Mouse (Mus musculus): ENCODE results near the gene Mrpl4. TPM values are rescaled to one million over a fixed set of nuclear protein-coding genes. Genes with fewer than 3 reads are reported as not detected.

Gene Mrpl4
- polyA plus RNA-seq, 1 experiment from 2014 or later: 169 TPM

GRCm38 (mm10) chr9:21025258-21025810 is 22.8 kb downstream of the Mrpl4 start:
- Histone ChIP-seq H3K27me3 (ENCODE audit: insufficient read depth, low read length) (0 out of 2 replicates have a peak, but pooled peaks cover 4% of the 10 kb centered on the region), H3K27ac (ENCODE audit: low read length) (no peak overlapping the region), H3K9me3 (ENCODE audit: low read length) (no peaks in the 10 kb centered on the region), H3K36me3 (ENCODE audit: insufficient read depth, low read length) (no peaks in the 10 kb centered on the region), H3K9ac (replicated peaks; ENCODE audit: low read length) (no peak overlapping the region), H3K4me1 (ENCODE audit: insufficient read depth, low read length) (peaks cover 9% of the 10 kb centered on the region), H3K4me2 (replicated peaks; ENCODE audit: low read depth, low read length) (no peak overlapping the region), H3K4me3 (ENCODE audit: low read length) (no peak overlapping the region)
- ATAC-seq (ENCODE audit: low FRiP score, low TSS enrichment): no peak
- 67% methylated on average over 19 of the region's 19 CpGs for WGBS

GRCm38 (mm10) chr9:21026849-21027248 is 24.3 kb downstream of the Mrpl4 start:
- peaks cover 6% of the 10 kb centered on the region for H3K27me3 ChIP-seq (ENCODE audit: insufficient read depth, low read length)
- ATAC-seq (ENCODE audit: low FRiP score, low TSS enrichment): no peak
- peaks cover 19% of the 10 kb centered on the region for H3K4me1 ChIP-seq (ENCODE audit: insufficient read depth, low read length)
- 75% methylated on average over 12 of the region's 12 CpGs for WGBS
- no peaks in the 10 kb centered on the region for H3K9me3 ChIP-seq (ENCODE audit: low read length)
- peak overlapping the region; percentile 19; the same call in 1 of the 2 replicates for H3K9ac ChIP-seq (replicated peaks; ENCODE audit: low read length)
- no peak overlapping the region for H3K4me3 ChIP-seq (ENCODE audit: low read length)
- H3K27ac ChIP-seq (ENCODE audit: low read length): no peak overlapping the region
- no peak overlapping the region for H3K4me2 ChIP-seq (replicated peaks; ENCODE audit: low read depth, low read length)
- no peaks in the 10 kb centered on the region for H3K36me3 ChIP-seq (ENCODE audit: insufficient read depth, low read length)

- WGBS: 58% methylated on average over 8 of the region's 8 CpGs
- ATAC-seq (ENCODE audit: low FRiP score, low TSS enrichment): no peak
- H3K36me3 ChIP-seq (ENCODE audit: insufficient read depth, low read length): no peaks in the 10 kb centered on the region
- peaks cover 15% of the 10 kb centered on the region for H3K27me3 ChIP-seq (ENCODE audit: insufficient read depth, low read length)
- H3K4me2 ChIP-seq (replicated peaks; ENCODE audit: low read depth, low read length): no peak overlapping the region
- no peak overlapping the region for H3K27ac ChIP-seq (ENCODE audit: low read length)
- peaks cover 28% of the 10 kb centered on the region for H3K4me1 ChIP-seq (ENCODE audit: insufficient read depth, low read length)
- H3K9ac ChIP-seq (replicated peaks; ENCODE audit: low read length): no peak overlapping the region
- H3K9me3 ChIP-seq (ENCODE audit: low read length): no peaks in the 10 kb centered on the region
- H3K4me3 ChIP-seq (ENCODE audit: low read length): no peak overlapping the region
Measured at GRCm38 (mm10) chr9:21027774-21028290, 25.3 kb downstream of the Mrpl4 start.

DNA sequence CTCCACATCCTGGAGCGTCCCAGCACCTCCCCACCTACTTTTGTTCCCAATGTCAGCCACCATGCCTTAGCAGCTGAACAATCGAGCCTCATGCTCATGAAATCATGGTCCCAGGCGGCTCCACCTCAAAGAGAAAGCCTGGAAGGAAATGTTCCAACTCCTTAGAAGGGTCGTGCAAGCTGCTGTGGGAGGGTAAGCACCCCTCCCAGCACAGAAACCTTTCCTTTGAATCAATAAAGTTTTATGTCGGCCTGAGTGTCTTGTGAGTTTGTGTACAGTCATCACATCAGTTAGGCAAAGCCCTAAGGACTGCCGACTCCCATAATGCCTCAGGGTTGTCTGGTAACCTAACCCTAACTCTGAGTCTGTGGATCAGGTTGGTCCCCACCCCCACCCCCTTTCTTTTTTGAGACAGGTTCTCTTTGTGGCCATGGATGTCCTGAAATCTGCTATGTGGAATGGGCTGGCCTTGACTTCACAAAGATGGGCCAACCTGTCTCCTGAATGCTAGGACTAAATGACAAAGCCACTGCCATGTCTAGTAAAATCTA is 26.1 kb downstream of the Mrpl4 start:
- Histone ChIP-seq H3K36me3 (ENCODE audit: insufficient read depth, low read length) (no peaks in the 10 kb centered on the region), H3K4me3 (ENCODE audit: low read length) (no peak overlapping the region), H3K4me1 (ENCODE audit: insufficient read depth, low read length) (peaks cover 35% of the 10 kb centered on the region), H3K9me3 (ENCODE audit: low read length) (no peaks in the 10 kb centered on the region), H3K9ac (replicated peaks; ENCODE audit: low read length) (no peak overlapping the region), H3K27me3 (ENCODE audit: insufficient read depth, low read length) (peaks cover 22% of the 10 kb centered on the region), H3K4me2 (replicated peaks; ENCODE audit: low read depth, low read length) (no peak overlapping the region), H3K27ac (ENCODE audit: low read length) (no peak overlapping the region)
- no peak for ATAC-seq (ENCODE audit: low FRiP score, low TSS enrichment)
- 63% methylated on average over 6 of the region's 6 CpGs for WGBS

DNA sequence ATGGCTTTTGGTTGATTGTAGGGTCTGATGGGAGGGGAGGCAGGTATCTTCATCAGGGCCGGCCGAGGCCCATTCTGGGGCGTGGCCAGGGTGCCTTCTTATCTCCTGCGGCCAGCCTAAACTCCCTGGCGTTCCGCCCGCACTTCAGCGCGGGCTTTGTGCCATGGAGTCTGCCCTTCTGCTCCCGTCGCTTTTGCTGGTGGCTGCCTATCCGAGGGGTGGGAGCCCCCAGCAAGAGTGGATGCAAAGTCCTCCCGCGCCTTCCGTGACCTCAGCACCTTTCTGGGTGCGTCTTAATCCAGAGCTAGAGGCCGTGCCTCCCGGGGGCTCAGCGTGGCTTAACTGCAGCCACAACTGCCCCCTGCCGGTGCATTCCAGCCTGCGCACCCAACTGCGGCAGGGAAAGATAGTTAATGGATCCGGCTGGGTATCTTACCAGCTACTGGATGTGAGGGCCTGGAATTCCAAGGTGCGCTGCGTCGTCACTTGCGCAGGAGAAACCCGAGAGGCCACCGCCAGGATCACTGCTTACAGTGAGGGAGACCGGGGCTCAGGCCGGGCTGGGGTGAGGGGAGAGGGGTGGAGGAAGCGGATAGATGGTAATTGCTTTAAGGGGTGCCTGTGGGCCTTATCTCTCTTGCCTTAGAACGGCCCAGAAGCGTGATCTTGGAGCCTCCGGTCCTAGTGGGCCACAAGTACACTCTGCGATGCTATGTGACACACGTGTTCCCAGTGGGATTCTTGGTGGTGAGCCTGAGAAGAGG is 26.9 kb downstream of the Mrpl4 start, which contains the start of gene Icam4:
TSS of gene Icam4 (plus strand) at position 83 of the 764 bp plus-strand sequence.
- Histone ChIP-seq H3K9ac (replicated peaks; ENCODE audit: low read length) (peak within 1 kb of the TSS; percentile 39), H3K27ac (ENCODE audit: low read length) (no peak within 1 kb of the TSS)
- peak; percentile 9; the same call in 1 of the 2 replicates for ATAC-seq (ENCODE audit: low FRiP score, low TSS enrichment)

GRCm38 (mm10) chr9:21030055-21030600 is 27.6 kb downstream of the Mrpl4 start:
- Histone ChIP-seq H3K27me3 (ENCODE audit: insufficient read depth, low read length) (peaks cover 34% of the 10 kb centered on the region), H3K4me1 (ENCODE audit: insufficient read depth, low read length) (peaks cover 44% of the 10 kb centered on the region), H3K4me3 (ENCODE audit: low read length) (peak overlapping the region; percentile 57), H3K36me3 (ENCODE audit: insufficient read depth, low read length) (no peaks in the 10 kb centered on the region), H3K9ac (replicated peaks; ENCODE audit: low read length) (no peak overlapping the region), H3K27ac (ENCODE audit: low read length) (no peak overlapping the region), H3K4me2 (replicated peaks; ENCODE audit: low read depth, low read length) (peak overlapping the region; percentile 90), H3K9me3 (ENCODE audit: low read length) (no peaks in the 10 kb centered on the region)
- 27% methylated on average over 22 of the region's 22 CpGs for WGBS
- no peak for ATAC-seq (ENCODE audit: low FRiP score, low TSS enrichment)

More for the DNA sequence above, 26.9 kb downstream of the Mrpl4 start, which contains the start of gene Icam4:
- peaks cover 28% of the 10 kb centered on the region for H3K27me3 ChIP-seq (ENCODE audit: insufficient read depth, low read length)
- peak within 1 kb of the TSS; percentile 24 for H3K4me3 ChIP-seq (ENCODE audit: low read length)
- H3K4me1 ChIP-seq (ENCODE audit: insufficient read depth, low read length): peaks cover 38% of the 10 kb centered on the region
- peak within 1 kb of the TSS; percentile 90 for H3K4me2 ChIP-seq (replicated peaks; ENCODE audit: low read depth, low read length)
- H3K36me3 ChIP-seq (ENCODE audit: insufficient read depth, low read length): no peaks in the 10 kb centered on the region
- 2% methylated on average over 37 of the region's 37 CpGs for WGBS
- no peaks in the 10 kb centered on the region for H3K9me3 ChIP-seq (ENCODE audit: low read length)

- Histone ChIP-seq H3K27me3 (ENCODE audit: insufficient read depth, low read length) (peaks cover 41% of the 10 kb centered on the region), H3K9me3 (ENCODE audit: low read length) (no peaks in the 10 kb centered on the region), H3K4me2 (replicated peaks; ENCODE audit: low read depth, low read length) (peak overlapping the region; percentile 90), H3K4me3 (ENCODE audit: low read length) (peak overlapping the region; percentile 57), H3K27ac (ENCODE audit: low read length) (no peak overlapping the region), H3K36me3 (ENCODE audit: insufficient read depth, low read length) (no peaks in the 10 kb centered on the region), H3K4me1 (ENCODE audit: insufficient read depth, low read length) (peaks cover 47% of the 10 kb centered on the region), H3K9ac (replicated peaks; ENCODE audit: low read length) (peak overlapping the region; percentile 51; the same call in 1 of the 2 replicates)
- peak; percentile 63; the same call in 1 of the 2 replicates for ATAC-seq (ENCODE audit: low FRiP score, low TSS enrichment)
- under 1% methylated on average over 13 of the region's 13 CpGs for WGBS
Measured at GRCm38 (mm10) chr9:21030781-21031250, 28.3 kb downstream of the Mrpl4 start.

DNA sequence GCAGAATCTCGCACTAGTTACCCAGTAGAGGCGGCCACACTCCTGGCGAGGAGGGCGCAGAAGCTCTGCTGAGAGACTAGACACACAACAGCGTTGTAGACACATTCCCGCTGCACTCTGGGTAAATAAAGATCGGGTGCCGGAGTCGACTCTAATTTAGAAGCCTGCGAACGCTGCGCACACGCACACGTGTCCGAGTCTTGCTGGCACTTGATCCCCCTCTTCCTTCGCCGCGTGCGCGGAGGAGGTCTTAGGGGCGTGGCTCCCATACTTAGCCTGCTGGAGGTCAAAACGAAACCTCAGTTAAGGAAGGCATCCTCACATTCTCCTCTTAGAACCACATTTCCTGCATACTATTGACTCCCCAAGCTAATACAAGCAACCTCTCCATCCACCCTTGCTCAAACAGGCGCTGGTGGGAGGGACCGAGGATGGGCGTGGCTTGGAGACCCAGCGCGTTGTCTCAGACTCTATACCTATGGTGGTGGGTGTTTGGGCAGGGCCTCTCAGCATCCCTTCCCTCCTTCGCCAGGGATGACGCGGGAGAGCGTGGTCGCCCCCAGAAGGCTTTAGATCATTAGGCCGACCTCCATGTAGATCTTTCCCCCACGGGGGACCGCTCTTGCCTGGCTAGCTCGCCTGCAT is 28.8 kb downstream of the Mrpl4 start:
- H3K9ac ChIP-seq (replicated peaks; ENCODE audit: low read length): peak overlapping the region; percentile 51
- peaks cover 47% of the 10 kb centered on the region for H3K27me3 ChIP-seq (ENCODE audit: insufficient read depth, low read length)

DNA sequence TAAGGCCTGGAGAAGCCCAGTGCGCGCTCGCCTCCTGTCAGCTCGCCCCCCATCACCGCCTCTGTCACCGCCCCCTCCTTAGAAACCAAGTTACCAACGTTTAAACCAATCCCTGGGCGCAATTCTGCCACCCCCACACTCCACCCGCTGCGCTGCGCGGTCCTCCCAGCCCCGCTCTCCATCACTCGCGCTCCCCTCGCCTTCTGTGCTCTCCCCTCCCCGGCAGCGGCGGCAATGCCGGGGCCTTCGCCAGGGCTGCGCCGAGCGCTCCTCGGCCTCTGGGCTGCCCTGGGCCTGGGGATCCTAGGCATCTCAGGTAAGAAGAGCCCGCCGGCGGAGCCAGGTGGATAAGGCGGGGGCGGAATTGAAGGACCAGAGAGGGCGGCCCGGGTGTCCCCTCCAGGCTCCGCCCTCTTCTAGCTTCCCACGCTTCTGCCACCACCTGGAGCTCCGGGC is 29.4 kb downstream of the Mrpl4 start, which contains the start of gene Icam5:
TSS of gene Icam5 (plus strand) at position 178 of the 456 bp plus-strand sequence.
- Histone ChIP-seq H3K4me1 (ENCODE audit: insufficient read depth, low read length) (peaks cover 56% of the 10 kb centered on the region), H3K9me3 (ENCODE audit: low read length) (no peaks in the 10 kb centered on the region), H3K4me2 (replicated peaks; ENCODE audit: low read depth, low read length) (peak within 1 kb of the TSS; percentile 90), H3K4me3 (ENCODE audit: low read length) (peak within 1 kb of the TSS; percentile 60), H3K36me3 (ENCODE audit: insufficient read depth, low read length) (no peaks in the 10 kb centered on the region), H3K27ac (ENCODE audit: low read length) (no peak within 1 kb of the TSS), H3K27me3 (ENCODE audit: insufficient read depth, low read length) (peaks cover 52% of the 10 kb centered on the region), H3K9ac (replicated peaks; ENCODE audit: low read length) (peak within 1 kb of the TSS; percentile 54)
- no peak; the same call in 1 of the 2 replicates for ATAC-seq (ENCODE audit: low FRiP score, low TSS enrichment)
- 1% methylated on average over 35 of the region's 35 CpGs for WGBS

More for the DNA sequence above, 28.8 kb downstream of the Mrpl4 start:
- Histone ChIP-seq H3K9me3 (ENCODE audit: low read length) (no peaks in the 10 kb centered on the region), H3K27ac (ENCODE audit: low read length) (no peak overlapping the region), H3K4me1 (ENCODE audit: insufficient read depth, low read length) (peaks cover 51% of the 10 kb centered on the region), H3K36me3 (ENCODE audit: insufficient read depth, low read length) (no peaks in the 10 kb centered on the region), H3K4me3 (ENCODE audit: low read length) (peak overlapping the region; percentile 57), H3K4me2 (replicated peaks; ENCODE audit: low read depth, low read length) (peak overlapping the region; percentile 90)
- under 1% methylated on average over 36 of the region's 36 CpGs for WGBS
- ATAC-seq (ENCODE audit: low FRiP score, low TSS enrichment): peak; percentile 39
